Mouse (Mus musculus) midbrain, postnatal 0 days (tissue): Measurements from ENCODE around the gene Ina. TPM values are rescaled to one million over a fixed set of nuclear protein-coding genes. Genes with fewer than 3 reads are reported as not detected.

Experiments
- ATAC-seq: fragments of 200-750 bp; cut with Nextera tagmentation; 2 replicates; pipeline ENCODE4 v1.8.0; 2017; ENCODE audit warnings: moderate number of reproducible peaks, mild to moderate bottlenecking, moderate TSS enrichment, moderate library complexity; ENCODE audit not compliant: low FRiP score
- DNase-seq: peaks from one replicate; pipeline ENCODE4 v3.0.0-alpha.2; 2015; ENCODE audit warnings: low spot score
- H3K27ac ChIP-seq: fragments of 300-500 bp; sonication (generic); 2 replicates; pipeline ENCODE4 v1.5.1; 2014; ENCODE audit warnings: low read depth, mild to moderate bottlenecking, low read length, mixed read lengths
- H3K27me3 ChIP-seq: fragments of 300-500 bp; sonication (generic); 2 replicates; pipeline ENCODE4 v1.6.1; 2014; ENCODE audit warnings: low read length, control low read depth, mixed read lengths; ENCODE audit not compliant: insufficient read depth
- H3K36me3 ChIP-seq: fragments of 300-500 bp; sonication (generic); 2 replicates; pipeline ENCODE4 v1.6.1; 2014; ENCODE audit warnings: low read length, control low read depth, mixed read lengths; ENCODE audit not compliant: insufficient read depth
- H3K4me1 ChIP-seq: fragments of 300-500 bp; sonication (generic); 2 replicates; pipeline ENCODE4 v1.6.1; 2014; ENCODE audit warnings: mild to moderate bottlenecking, control low read depth, antibody characterized with exemption, low read length, mixed read lengths; ENCODE audit not compliant: insufficient read depth
- H3K4me2 ChIP-seq: fragments of 300-500 bp; sonication (generic); 2 replicates; pipeline ENCODE4 v1.6.1; 2014; ENCODE audit warnings: low read depth, mild to moderate bottlenecking, low read length, mixed read lengths; ENCODE audit not compliant: poor library complexity, severe bottlenecking
- H3K4me3 ChIP-seq: fragments of 300-500 bp; sonication (generic); 2 replicates; pipeline ENCODE4 v1.5.1; 2014; ENCODE audit warnings: low read depth, mild to moderate bottlenecking, low read length, moderate library complexity
- H3K9ac ChIP-seq: fragments of 300-500 bp; sonication (generic); replicated peaks from 2 replicates; pipeline ENCODE4 v1.6.1; 2014; ENCODE audit warnings: mild to moderate bottlenecking, low read length, moderate library complexity, mixed read lengths; ENCODE audit not compliant: poor library complexity, severe bottlenecking
- H3K9me3 ChIP-seq: fragments of 300-500 bp; sonication (generic); 2 replicates; pipeline ENCODE4 v1.6.1; 2016; ENCODE audit warnings: low read length, control low read depth
- CTCF ChIP-seq: IDR thresholded peaks from 2 replicates; pipeline ENCODE4 v1.5.1; 2016; ENCODE audit warnings: antibody characterized with exemption, mild to moderate bottlenecking
- WGBS: fragments of 180-500 bp; shearing (Covaris S2); extraction: QIAGEN DNeasy Blood & Tissue Kit; methylation state at CpG from one replicate; pipeline ENCODE4 v1.1.7; 2014; 5-methylcytosine and 5-hydroxymethylcytosine counted together
- polyA plus RNA-seq: library from polyadenylated mRNA; unstranded; fragments of >200 nt; fragmentation: Nextera tagmentation; extraction: Ambion mirVana; gene quantifications from 2 replicates; pipeline ENCODE4 v1.2.1, GENCODE M21; 2015
- total RNA-seq: library from RNA; depleted of rRNA; stranded (reverse); fragments of >200 nt; gene quantifications from 2 replicates; pipeline ENCODE4 v1.2.3, GENCODE M21; 2014

Ina gene
- total and polyA plus RNA-seq, 2 experiments from 2014 or later, result 229 to 310 TPM

DNA sequence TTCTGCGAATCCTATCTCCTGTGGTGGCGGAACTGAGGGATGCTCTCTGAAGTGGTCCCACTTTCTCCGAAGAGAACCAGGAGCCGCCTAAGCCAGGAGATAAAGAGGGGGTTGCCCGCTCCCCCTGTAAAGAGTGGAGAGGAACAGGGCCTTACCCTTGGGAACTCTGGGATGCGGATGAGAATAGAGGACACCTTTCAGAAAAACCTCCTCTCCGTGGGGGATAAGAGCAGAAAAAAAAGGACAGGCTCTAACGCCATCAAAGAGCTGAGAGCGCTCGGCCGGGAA lies 395 bp upstream of the Ina start:
- TF ChIP-seq CTCF, result no peak
- peak overlapping the region; percentile 96 for H3K9ac ChIP-seq
- H3K36me3 ChIP-seq, result no peaks in the 10 kb centered on the region
- peak overlapping the region; percentile 98 for H3K27ac ChIP-seq
- ATAC-seq (0 out of 2 replicates have a peak, but pooled peaks have one; percentile 4), DNase-seq (no peak)
- H3K27me3 ChIP-seq, result no peaks in the 10 kb centered on the region
- 1% methylated on average over 11 of the region's 11 CpGs for WGBS
- H3K4me1 ChIP-seq, result peaks cover 2% of the 10 kb centered on the region; the same call in 1 of the 2 replicates
- no peaks in the 10 kb centered on the region for H3K9me3 ChIP-seq
- H3K4me2 ChIP-seq, result peak overlapping the region; percentile 62
- peak overlapping the region; percentile 84 for H3K4me3 ChIP-seq

GRCm38 (mm10) chr19:47015396-47015795 lies 898 bp downstream of the Ina start:
- Histone ChIP-seq H3K36me3 (no peaks in the 10 kb centered on the region), H3K9me3 (no peaks in the 10 kb centered on the region), H3K4me1 (peaks cover 2% of the 10 kb centered on the region), H3K27me3 (no peaks in the 10 kb centered on the region), H3K4me2 (peak overlapping the region; percentile 62), H3K4me3 (peak overlapping the region; percentile 84), H3K27ac (peak overlapping the region; percentile 98), H3K9ac (peak overlapping the region; percentile 96)
- ATAC-seq (peak; percentile 6; the same call in 1 of the 2 replicates), DNase-seq (peak; percentile 39)
- WGBS, result 1% methylated on average over 37 of the region's 37 CpGs
- no peak for TF ChIP-seq CTCF

GRCm38 (mm10) chr19:47015965-47016364 lies 1.5 kb downstream of the Ina start:
- Histone ChIP-seq H3K27ac (peak overlapping the region; percentile 98), H3K36me3 (no peaks in the 10 kb centered on the region), H3K4me3 (peak overlapping the region; percentile 84), H3K4me2 (peak overlapping the region; percentile 62), H3K27me3 (no peaks in the 10 kb centered on the region), H3K9me3 (no peaks in the 10 kb centered on the region), H3K4me1 (peaks cover 2% of the 10 kb centered on the region), H3K9ac (peak overlapping the region; percentile 96)
- 3% methylated on average over 9 of the region's 9 CpGs for WGBS
- DNase-seq, result peak; percentile 13
- TF ChIP-seq CTCF, result no peak
- ATAC-seq, result no peak

DNA sequence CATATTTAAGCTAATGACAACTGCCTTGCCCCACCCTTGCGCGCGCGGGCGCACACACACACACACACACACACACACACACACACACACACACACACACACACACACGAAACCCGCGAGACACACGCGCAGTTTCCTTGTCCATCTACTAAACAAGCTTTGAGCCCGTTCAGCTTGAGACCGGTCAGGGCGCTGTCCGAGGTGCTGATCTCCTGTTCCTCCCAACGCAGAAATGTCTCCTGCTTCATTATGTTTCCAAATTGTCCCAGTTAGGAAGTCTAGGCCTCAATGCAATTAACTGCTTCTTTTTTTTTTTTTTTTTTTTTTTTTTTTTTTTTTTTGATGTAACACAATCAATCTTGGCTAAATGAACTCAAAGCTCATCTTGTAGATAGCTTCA lies 2.0 kb downstream of the Ina start:
- no peaks in the 10 kb centered on the region for H3K36me3 ChIP-seq
- peak overlapping the region; percentile 84 for H3K4me3 ChIP-seq
- H3K4me1 ChIP-seq, result peaks cover 2% of the 10 kb centered on the region
- H3K9ac ChIP-seq, result peak overlapping the region; percentile 96
- H3K9me3 ChIP-seq, result no peaks in the 10 kb centered on the region
- H3K27ac ChIP-seq, result peak overlapping the region; percentile 59
- H3K27me3 ChIP-seq, result no peaks in the 10 kb centered on the region
- 1% methylated on average over 15 of the region's 15 CpGs for WGBS
- DNase-seq, result peak; percentile 62
- TF ChIP-seq CTCF, result no peak
- H3K4me2 ChIP-seq, result peak overlapping the region; percentile 62
- ATAC-seq, result no peak

GRCm38 (mm10) chr19:47017831-47018230 lies 3.3 kb downstream of the Ina start:
- TF ChIP-seq CTCF, result peak; percentile 21; the same call in 1 of the 2 replicates
- Histone ChIP-seq H3K4me3 (peak overlapping the region; percentile 84), H3K9ac (peak overlapping the region; percentile 50), H3K27me3 (no peaks in the 10 kb centered on the region), H3K36me3 (peaks cover 3% of the 10 kb centered on the region), H3K4me2 (peak overlapping the region; percentile 62), H3K4me1 (peaks cover 2% of the 10 kb centered on the region), H3K9me3 (no peaks in the 10 kb centered on the region), H3K27ac (peak overlapping the region; percentile 65)
- DNase-seq, result peak; percentile 39
- 5% methylated on average over 3 of the region's 3 CpGs for WGBS
- ATAC-seq, result no peak

DNA sequence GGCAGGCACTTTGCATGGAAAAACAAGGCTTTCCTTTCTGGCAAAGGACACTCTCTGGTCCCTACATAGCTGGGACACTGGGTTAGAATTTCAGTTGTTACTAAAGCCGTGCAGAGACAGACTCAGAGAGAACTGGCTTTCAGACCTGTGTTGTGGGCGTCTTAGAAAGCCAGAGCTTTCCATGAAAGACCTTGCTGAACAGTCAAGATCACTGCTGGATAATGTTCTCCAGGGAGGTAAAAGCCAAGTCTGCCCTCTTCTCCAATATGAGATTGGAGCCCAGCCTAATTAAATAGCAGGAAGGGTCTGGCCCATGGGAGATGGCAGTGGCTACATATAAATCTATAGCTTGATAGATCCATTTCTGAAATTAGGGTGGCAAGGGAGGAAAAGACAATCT lies 3.8 kb downstream of the Ina start:
- TF ChIP-seq CTCF, result no peak
- 18% methylated on average over 2 of the region's 2 CpGs for WGBS
- H3K4me1 ChIP-seq, result peaks cover 2% of the 10 kb centered on the region
- peak overlapping the region; percentile 50 for H3K9ac ChIP-seq
- H3K27me3 ChIP-seq, result no peaks in the 10 kb centered on the region
- DNase-seq (peak; percentile 14), ATAC-seq (no peak)
- peak overlapping the region; percentile 65 for H3K27ac ChIP-seq
- peak overlapping the region; percentile 62 for H3K4me2 ChIP-seq
- no peaks in the 10 kb centered on the region for H3K9me3 ChIP-seq
- H3K36me3 ChIP-seq, result peaks cover 8% of the 10 kb centered on the region
- H3K4me3 ChIP-seq, result peak overlapping the region; percentile 84
